Mouse (Mus musculus) bone marrow macrophage, adult 2 months (primary cell): Measurements from ENCODE around the gene Etv3.

Experiments used
- CTCF ChIP-seq: IDR thresholded peaks from 2 replicates; pipeline ENCODE4 v1.5.1; 2012; ENCODE audit warnings: low read depth, mild to moderate bottlenecking, low read length, moderate library complexity
- POLR2A ChIP-seq: IDR thresholded peaks from 2 replicates; pipeline ENCODE4 v1.6.1; 2012; ENCODE audit warnings: mild to moderate bottlenecking, low read depth, low read length, borderline replicate concordance

GRCm38 (mm10) chr3:87523701-87524100 lies 1.5 kb upstream of the Etv3 start:
- TF ChIP-seq CTCF: no peak
- no peak for TF ChIP-seq POLR2A
